Mouse (Mus musculus): ENCODE data around the gene Klk4.
A peak's percentile ranks its signal among the peaks of the same experiment; 100 is the strongest.

The Klk4 gene

DNA sequence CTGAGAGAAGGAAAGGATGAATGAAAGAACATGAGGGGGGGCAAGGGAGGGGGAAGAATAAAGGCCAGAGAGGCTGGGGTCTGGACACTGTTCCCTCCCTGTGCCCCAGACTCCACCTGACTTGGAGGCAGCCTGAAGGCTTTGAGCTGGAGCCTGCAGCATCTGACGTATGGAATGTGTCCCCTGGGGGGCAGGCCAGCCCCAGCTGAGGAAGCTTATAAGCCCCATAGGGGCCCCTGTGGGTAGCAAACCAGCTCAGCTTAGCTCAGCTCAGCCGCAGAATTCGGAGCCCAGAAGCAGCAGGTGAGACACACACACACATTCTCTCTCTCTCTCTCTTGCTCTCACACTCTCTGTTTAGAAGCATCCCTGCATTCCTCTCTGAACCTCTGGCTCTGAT is at the start of gene Klk4:
Gene Klk4, plus strand, starts transcription at position 249 of the 400 bp plus-strand sequence.
- no peak for DNase-seq (ENCODE audit: low read depth, low spot score)
- no peaks in the 10 kb centered on the region for H3K36me3 ChIP-seq (ENCODE audit: control insufficient read depth, insufficient read depth, low read length, poor library complexity, severe bottlenecking)
- no peaks in the 10 kb centered on the region for H3K27me3 ChIP-seq (ENCODE audit: control insufficient read depth, insufficient read depth, low read length, poor library complexity, severe bottlenecking)

DNA sequence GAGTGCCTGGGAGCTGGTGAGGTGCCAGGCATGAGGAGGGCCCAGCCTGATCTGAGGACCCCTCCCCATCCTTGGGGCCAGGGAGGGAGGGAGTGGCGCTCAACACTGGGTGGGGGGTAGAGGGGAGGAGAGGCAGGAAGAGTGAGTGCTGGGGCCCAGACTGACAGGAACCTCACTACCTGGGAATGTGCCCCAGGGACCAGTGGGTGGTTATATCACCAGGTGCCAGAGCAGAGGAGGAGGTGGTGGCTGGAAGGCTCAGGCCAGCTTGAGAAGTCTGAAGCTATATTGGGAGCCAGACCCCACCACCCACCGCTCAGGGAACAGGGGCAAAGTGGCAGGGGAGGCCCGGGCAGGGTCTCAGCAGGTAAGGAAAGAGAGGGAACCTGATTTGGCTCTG is 39.3 kb upstream of the Klk4 start, which contains the start of gene Klk5:
Gene Klk5, plus strand, starts transcription at position 271 of the 400 bp plus-strand sequence.
- H3K27me3 ChIP-seq (ENCODE audit: control insufficient read depth, insufficient read depth, low read length, poor library complexity, severe bottlenecking) = no peaks in the 10 kb centered on the region
- DNase-seq (ENCODE audit: low read depth, low spot score) = no peak
- no peaks in the 10 kb centered on the region for H3K36me3 ChIP-seq (ENCODE audit: control insufficient read depth, insufficient read depth, low read length, poor library complexity, severe bottlenecking)

DNA sequence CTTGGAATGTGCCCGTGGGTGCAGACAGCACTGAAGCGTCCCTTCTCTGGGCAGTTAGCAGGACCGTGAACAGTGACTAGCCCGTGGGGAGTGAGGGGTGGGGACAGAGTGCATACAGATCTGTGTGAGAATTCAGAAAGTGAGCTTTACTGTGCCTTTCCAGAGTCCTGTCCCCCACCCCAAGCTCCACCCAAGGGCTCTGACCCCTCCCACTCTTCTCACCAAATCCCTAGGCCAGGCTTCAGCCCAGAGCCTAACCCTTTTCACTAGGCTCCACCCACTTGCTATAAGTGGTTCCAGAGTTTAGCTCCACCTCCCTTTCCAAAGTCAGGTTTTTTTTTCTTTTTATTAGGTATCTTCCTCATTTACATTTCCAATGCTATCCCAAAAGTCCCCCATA is 37.2 kb upstream of the Klk4 start:
- no peak for DNase-seq (ENCODE audit: low read depth, low spot score)
- Histone ChIP-seq H3K36me3 (ENCODE audit: control insufficient read depth, insufficient read depth, low read length, poor library complexity, severe bottlenecking) (no peaks in the 10 kb centered on the region), H3K27me3 (ENCODE audit: control insufficient read depth, insufficient read depth, low read length, poor library complexity, severe bottlenecking) (no peaks in the 10 kb centered on the region)

DNA sequence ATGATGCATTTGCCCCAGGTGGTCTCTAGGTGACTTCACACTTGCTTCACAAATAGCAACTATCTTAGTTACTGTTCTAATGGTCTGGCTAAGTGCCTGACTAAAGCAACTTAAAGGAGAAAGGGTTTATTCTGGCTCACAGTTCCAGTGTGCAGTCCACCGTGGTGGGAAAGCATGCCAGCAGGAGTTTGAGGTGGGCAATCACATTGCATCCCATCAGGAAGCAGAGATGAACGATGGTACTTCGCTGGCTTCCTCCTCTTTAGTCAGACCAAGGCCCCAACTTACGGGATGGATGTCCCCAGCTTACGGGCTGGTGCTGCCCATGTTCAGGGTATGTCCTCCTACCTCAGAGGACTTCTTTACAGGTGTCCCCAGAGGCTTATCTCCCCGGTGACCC is 29.3 kb upstream of the Klk4 start:
- Histone ChIP-seq H3K27me3 (ENCODE audit: control insufficient read depth, insufficient read depth, low read length, poor library complexity, severe bottlenecking) (no peaks in the 10 kb centered on the region), H3K36me3 (ENCODE audit: control insufficient read depth, insufficient read depth, low read length, poor library complexity, severe bottlenecking) (no peaks in the 10 kb centered on the region)
- no peak for DNase-seq (ENCODE audit: low read depth, low spot score)

DNA sequence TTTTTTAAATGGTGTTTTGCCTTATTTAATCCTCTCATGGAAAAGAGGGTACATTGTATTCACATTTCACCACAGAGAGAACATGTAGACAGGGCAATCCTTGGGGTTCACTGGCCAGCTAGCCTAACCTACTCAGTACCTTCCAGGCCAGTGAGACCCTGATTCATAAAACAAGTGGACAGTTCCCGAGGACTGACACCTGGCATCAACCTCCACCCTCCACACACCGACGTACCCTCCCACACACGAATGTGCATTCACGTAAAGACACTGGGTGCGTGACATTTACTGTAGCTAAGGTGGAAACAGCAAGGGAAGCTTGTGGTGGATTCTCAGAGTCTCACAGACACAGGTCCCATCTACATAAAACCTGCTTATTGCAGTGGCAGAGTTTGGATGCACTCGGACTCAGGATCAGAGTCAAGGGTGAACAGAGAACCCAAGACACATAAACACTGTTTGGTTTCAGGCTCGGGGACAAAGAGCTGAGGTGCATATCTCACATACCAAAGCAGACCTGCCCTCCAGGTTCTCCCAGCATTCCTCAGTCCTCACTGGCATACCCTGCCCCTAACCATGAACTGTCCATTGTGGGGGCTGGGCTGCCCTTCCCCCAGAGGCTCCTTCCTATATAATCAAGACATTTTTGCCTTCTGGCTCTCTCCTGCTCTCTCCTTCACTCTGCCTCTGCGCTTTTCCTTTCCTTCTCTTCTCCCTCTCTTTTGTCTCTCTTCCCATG is 26.1 kb upstream of the Klk4 start:
- no peak for DNase-seq (ENCODE audit: low read depth, low spot score)
- Histone ChIP-seq H3K27me3 (ENCODE audit: control insufficient read depth, insufficient read depth, low read length, poor library complexity, severe bottlenecking) (no peaks in the 10 kb centered on the region), H3K36me3 (ENCODE audit: control insufficient read depth, insufficient read depth, low read length, poor library complexity, severe bottlenecking) (no peaks in the 10 kb centered on the region)

GRCm38 (mm10) chr7:43855709-43856108 is 25.3 kb upstream of the Klk4 start:
- Histone ChIP-seq H3K36me3 (ENCODE audit: control insufficient read depth, insufficient read depth, low read length, poor library complexity, severe bottlenecking) (no peaks in the 10 kb centered on the region), H3K27me3 (ENCODE audit: control insufficient read depth, insufficient read depth, low read length, poor library complexity, severe bottlenecking) (no peaks in the 10 kb centered on the region)
- DNase-seq (ENCODE audit: low read depth, low spot score) = no peak

DNA sequence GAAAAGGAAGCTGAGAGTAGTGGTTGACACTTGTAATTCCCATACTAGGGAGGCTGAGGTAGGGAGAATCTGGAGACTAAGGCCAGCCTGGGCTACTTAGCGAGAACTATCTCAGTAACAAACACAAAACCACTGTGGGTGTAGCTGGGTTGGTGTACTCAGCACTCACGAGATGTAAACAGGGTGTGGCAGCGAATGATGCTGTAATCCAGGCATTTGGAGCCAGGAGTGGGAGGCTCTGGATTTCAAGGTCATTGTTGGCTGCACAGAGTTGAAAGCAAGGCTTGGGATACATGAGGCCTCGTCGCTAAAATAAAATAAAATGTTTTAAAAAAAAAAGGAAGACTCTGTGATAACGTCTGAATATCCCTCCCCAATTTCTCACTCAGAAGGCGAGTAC is 24.7 kb upstream of the Klk4 start:
- no peaks in the 10 kb centered on the region for H3K27me3 ChIP-seq (ENCODE audit: control insufficient read depth, insufficient read depth, low read length, poor library complexity, severe bottlenecking)
- DNase-seq (ENCODE audit: low read depth, low spot score) = no peak
- H3K36me3 ChIP-seq (ENCODE audit: control insufficient read depth, insufficient read depth, low read length, poor library complexity, severe bottlenecking) = no peaks in the 10 kb centered on the region

- Histone ChIP-seq H3K27me3 (ENCODE audit: control insufficient read depth, insufficient read depth, low read length, poor library complexity, severe bottlenecking) (no peaks in the 10 kb centered on the region), H3K36me3 (ENCODE audit: control insufficient read depth, insufficient read depth, low read length, poor library complexity, severe bottlenecking) (no peaks in the 10 kb centered on the region)
- no peak for DNase-seq (ENCODE audit: low read depth, low spot score)
These were observed 23.5 kb upstream of the Klk4 start for GRCm38 (mm10) chr7:43857501-43857900.

DNA sequence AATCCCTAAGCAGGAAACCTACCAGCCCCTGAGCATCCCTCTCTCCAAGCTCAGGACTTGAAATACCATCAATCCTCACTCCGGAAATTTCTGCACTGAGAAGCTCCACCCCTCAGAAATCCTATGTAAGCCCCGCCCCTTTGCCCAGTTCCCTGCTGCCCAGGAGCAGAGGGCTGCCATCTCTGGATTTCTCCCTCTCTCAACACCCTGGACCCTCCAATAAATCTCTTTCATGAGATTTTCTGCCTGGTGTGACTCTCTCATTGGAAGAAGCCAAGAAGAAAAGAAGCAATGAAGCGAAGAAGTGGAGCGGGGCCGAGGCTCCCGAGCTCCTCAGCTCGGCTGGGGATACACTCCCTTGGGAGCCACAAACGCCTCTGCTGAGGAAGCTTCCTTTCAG is 20.5 kb upstream of the Klk4 start:
- Histone ChIP-seq H3K27me3 (ENCODE audit: control insufficient read depth, insufficient read depth, low read length, poor library complexity, severe bottlenecking) (no peaks in the 10 kb centered on the region), H3K36me3 (ENCODE audit: control insufficient read depth, insufficient read depth, low read length, poor library complexity, severe bottlenecking) (no peaks in the 10 kb centered on the region)
- no peak for DNase-seq (ENCODE audit: low read depth, low spot score)

- H3K27me3 ChIP-seq (ENCODE audit: control insufficient read depth, insufficient read depth, low read length, poor library complexity, severe bottlenecking) = no peaks in the 10 kb centered on the region
- peak; percentile 20 for DNase-seq (ENCODE audit: low read depth, low spot score)
- no peaks in the 10 kb centered on the region for H3K36me3 ChIP-seq (ENCODE audit: control insufficient read depth, insufficient read depth, low read length, poor library complexity, severe bottlenecking)
These were observed 7.7 kb upstream of the Klk4 start for GRCm38 (mm10) chr7:43873237-43873636.

- Histone ChIP-seq H3K27me3 (ENCODE audit: control insufficient read depth, insufficient read depth, low read length, poor library complexity, severe bottlenecking) (no peaks in the 10 kb centered on the region), H3K36me3 (ENCODE audit: control insufficient read depth, insufficient read depth, low read length, poor library complexity, severe bottlenecking) (no peaks in the 10 kb centered on the region)
- no peak for DNase-seq (ENCODE audit: low read depth, low spot score)
These were observed 7.3 kb upstream of the Klk4 start for GRCm38 (mm10) chr7:43873674-43874073.

DNA sequence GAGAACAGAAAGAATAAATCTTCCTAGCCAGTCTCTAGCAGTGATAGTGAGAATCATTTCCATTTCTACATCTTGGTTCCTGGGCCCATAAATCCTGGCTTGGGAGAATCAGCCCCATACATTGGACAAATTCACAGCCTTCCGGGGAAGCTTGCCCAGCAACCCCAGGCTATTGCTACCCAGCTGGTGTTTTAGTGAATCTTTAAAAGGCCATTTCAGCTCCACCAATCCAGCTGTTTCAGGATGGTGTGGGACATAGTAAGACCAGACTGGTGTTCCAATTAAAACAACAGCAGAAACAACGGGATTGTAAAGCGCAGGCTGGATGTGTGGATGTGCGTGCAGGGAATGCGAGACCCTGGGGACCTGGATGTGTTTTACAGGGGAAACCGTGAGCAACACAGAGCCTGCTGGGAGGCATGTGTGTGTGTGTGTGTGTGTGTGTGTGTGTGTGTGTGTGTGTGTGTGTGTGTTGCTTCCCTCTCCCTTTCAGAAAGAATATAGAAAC is 6.0 kb upstream of the Klk4 start:
- DNase-seq (ENCODE audit: low read depth, low spot score) = no peak
- Histone ChIP-seq H3K27me3 (ENCODE audit: control insufficient read depth, insufficient read depth, low read length, poor library complexity, severe bottlenecking) (no peaks in the 10 kb centered on the region), H3K36me3 (ENCODE audit: control insufficient read depth, insufficient read depth, low read length, poor library complexity, severe bottlenecking) (no peaks in the 10 kb centered on the region)

GRCm38 (mm10) chr7:43876444-43876843 is 4.5 kb upstream of the Klk4 start:
- no peaks in the 10 kb centered on the region for H3K36me3 ChIP-seq (ENCODE audit: control insufficient read depth, insufficient read depth, low read length, poor library complexity, severe bottlenecking)
- DNase-seq (ENCODE audit: low read depth, low spot score) = no peak
- H3K27me3 ChIP-seq (ENCODE audit: control insufficient read depth, insufficient read depth, low read length, poor library complexity, severe bottlenecking) = no peaks in the 10 kb centered on the region

- no peaks in the 10 kb centered on the region for H3K36me3 ChIP-seq (ENCODE audit: control insufficient read depth, insufficient read depth, low read length, poor library complexity, severe bottlenecking)
- DNase-seq (ENCODE audit: low read depth, low spot score) = no peak
- H3K27me3 ChIP-seq (ENCODE audit: control insufficient read depth, insufficient read depth, low read length, poor library complexity, severe bottlenecking) = no peaks in the 10 kb centered on the region
These were observed 2.7 kb upstream of the Klk4 start for GRCm38 (mm10) chr7:43878281-43878680.

- H3K36me3 ChIP-seq (ENCODE audit: control insufficient read depth, insufficient read depth, low read length, poor library complexity, severe bottlenecking) = no peaks in the 10 kb centered on the region
- no peak for DNase-seq (ENCODE audit: low read depth, low spot score)
- H3K27me3 ChIP-seq (ENCODE audit: control insufficient read depth, insufficient read depth, low read length, poor library complexity, severe bottlenecking) = no peaks in the 10 kb centered on the region
These were observed 1.4 kb downstream of the Klk4 start for GRCm38 (mm10) chr7:43882346-43882745.

- Histone ChIP-seq H3K27me3 (ENCODE audit: control insufficient read depth, insufficient read depth, low read length, poor library complexity, severe bottlenecking) (no peaks in the 10 kb centered on the region), H3K36me3 (ENCODE audit: control insufficient read depth, insufficient read depth, low read length, poor library complexity, severe bottlenecking) (no peaks in the 10 kb centered on the region)
- DNase-seq (ENCODE audit: low read depth, low spot score) = peak; percentile 3
These were observed 1.9 kb downstream of the Klk4 start for GRCm38 (mm10) chr7:43882811-43883210.
